Mouse (Mus musculus): ENCODE data around the gene Vipr2. TPM values are rescaled to one million over a fixed set of nuclear protein-coding genes. Genes with fewer than 3 reads are reported as not detected.
A peak's percentile ranks its signal among the peaks of the same experiment; 100 is the strongest.

The Vipr2 gene
- polyA plus RNA-seq, 1 experiment = 0.31 TPM

DNA sequence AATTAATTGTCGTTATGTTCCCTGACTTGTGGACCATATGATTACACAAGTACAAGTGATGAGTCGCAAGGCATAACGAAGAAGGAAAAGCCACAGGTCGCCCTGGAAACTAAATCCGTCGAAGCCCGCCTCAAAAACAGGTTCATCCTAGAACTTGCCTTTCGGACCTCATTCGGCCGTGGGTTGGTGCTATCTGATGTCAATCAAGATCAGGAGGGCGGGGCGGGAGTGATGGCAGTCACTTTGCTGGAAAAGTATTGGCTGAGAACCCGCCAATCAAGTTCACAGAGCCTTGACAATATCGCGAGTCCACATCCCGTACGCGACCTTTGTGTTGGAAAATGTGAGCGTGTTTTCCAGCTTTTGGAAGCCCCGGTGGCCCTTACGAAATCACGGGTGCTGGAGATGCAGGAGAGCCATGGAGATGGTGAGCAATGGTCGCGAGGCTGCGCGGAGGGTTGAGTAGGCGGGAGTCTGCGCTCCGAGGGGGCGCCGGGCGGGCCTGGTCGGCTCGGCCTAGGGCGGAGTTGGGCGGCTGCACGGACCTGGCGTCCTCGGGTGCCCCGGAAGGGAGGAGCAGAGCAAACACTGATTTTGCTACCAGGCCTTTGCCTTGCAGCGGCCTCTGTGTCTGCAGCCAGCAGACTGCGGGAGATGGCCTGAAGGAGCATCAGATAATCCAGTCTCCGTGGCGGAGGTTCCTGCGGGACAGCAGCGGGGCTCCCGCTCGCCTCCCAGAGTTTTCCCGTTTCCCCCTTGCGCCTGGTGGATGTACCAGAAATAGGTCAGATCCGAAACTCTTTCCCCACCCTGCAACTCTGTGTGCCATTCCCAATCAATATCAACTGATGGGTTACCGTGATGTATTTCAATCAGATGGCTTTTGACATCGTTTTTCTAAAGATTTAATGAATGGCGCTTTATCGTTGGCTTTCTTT, 29.8 kb upstream of the Vipr2 start, which contains the start of gene Zfp386:
Zfp386 (plus strand) TSS at position 285 of the 938 bp plus-strand sequence.
- H3K36me3 ChIP-seq (ENCODE audit: control insufficient read depth, insufficient read depth) = no peaks in the 10 kb centered on the region
- H3K27me3 ChIP-seq (ENCODE audit: control insufficient read depth, insufficient read depth, insufficient read length) = no peaks in the 10 kb centered on the region
- peaks cover 47% of the 10 kb centered on the region for H3K79me2 ChIP-seq (ENCODE audit: control insufficient read depth, insufficient read depth)
- peak within 1 kb of the TSS; percentile 98 for H3K4me2 ChIP-seq (ENCODE audit: low read depth)
- no peak for TF ChIP-seq USF1 (IDR thresholded peaks at IDR 0.05; ENCODE audit: low read depth)
- TF ChIP-seq CEBPB (IDR thresholded peaks at IDR 0.05; ENCODE audit: insufficient read depth, poor library complexity, severe bottlenecking) = 0 out of 2 replicates have a peak, but pooled peaks have one; percentile 12
- peak; percentile 69 for TF ChIP-seq POLR2A (IDR thresholded peaks at IDR 0.05; ENCODE audit: insufficient read length, low read depth)
- no peak for TF ChIP-seq TCF12 (IDR thresholded peaks at IDR 0.05; ENCODE audit: insufficient read depth, poor library complexity, severe bottlenecking)
- TF ChIP-seq MYOG (IDR thresholded peaks at IDR 0.05; ENCODE audit: control insufficient read depth in 1 of 3, insufficient read depth in 1 of 3, insufficient read length in 2 of 3, low read depth in 2 of 3) = peak in 1 of 3 experiments; percentile 23
- peak; percentile 73 for TF ChIP-seq POLR2AphosphoS2 (IDR thresholded peaks at IDR 0.05; ENCODE audit: insufficient read length, low read depth)
- TF ChIP-seq SRF (IDR thresholded peaks at IDR 0.05; ENCODE audit: control insufficient read depth, insufficient read length, low read depth) = no peak
- TF ChIP-seq MYOD1 (IDR thresholded peaks at IDR 0.05; ENCODE audit: control insufficient read depth in 1 of 3, insufficient read length in 2 of 3, low read depth in 2 of 3) = no peak
- peak; percentile 13 for TF ChIP-seq MAX (IDR thresholded peaks at IDR 0.05; ENCODE audit: low read depth)
- peak; percentile 17 for TF ChIP-seq E2F4 (IDR thresholded peaks at IDR 0.05; ENCODE audit: insufficient read depth)
- TF ChIP-seq REST (IDR thresholded peaks at IDR 0.05; ENCODE audit: insufficient read depth, insufficient read length) = no peak
- H3ac ChIP-seq (ENCODE audit: control insufficient read depth, insufficient read length) = peak within 1 kb of the TSS; percentile 96
- H3K4me3 ChIP-seq = peak within 1 kb of the TSS; percentile 70

DNA sequence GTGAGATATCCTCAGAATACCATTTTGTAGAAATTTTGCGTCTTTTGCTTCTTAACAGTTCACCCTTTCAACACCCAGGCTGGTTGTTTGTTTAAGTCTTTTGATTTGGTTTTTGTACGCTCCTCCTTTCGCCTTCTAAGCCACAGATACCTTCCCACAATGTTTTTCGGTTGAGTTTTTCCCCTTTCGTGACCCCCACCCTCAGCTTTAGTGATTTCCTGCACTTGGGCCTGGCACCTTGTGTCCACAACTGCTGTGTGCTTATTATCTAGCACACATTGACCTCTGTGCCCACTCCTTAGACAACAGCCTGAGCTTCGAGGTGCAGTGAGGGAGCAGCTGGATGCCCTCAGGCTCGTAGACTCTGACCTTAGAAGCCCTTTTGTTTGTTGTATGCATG, 28.8 kb upstream of the Vipr2 start:
- TF ChIP-seq TCF3 (IDR thresholded peaks at IDR 0.05; ENCODE audit: insufficient read length, low read depth) (no peak), MYOG (IDR thresholded peaks at IDR 0.05; ENCODE audit: control insufficient read depth in 1 of 3, insufficient read depth in 1 of 3, insufficient read length in 2 of 3, low read depth in 2 of 3) (peak in 1 of 3 experiments; percentile 49)
- H3ac ChIP-seq (ENCODE audit: control insufficient read depth, insufficient read length) = no peak overlapping the region

DNA sequence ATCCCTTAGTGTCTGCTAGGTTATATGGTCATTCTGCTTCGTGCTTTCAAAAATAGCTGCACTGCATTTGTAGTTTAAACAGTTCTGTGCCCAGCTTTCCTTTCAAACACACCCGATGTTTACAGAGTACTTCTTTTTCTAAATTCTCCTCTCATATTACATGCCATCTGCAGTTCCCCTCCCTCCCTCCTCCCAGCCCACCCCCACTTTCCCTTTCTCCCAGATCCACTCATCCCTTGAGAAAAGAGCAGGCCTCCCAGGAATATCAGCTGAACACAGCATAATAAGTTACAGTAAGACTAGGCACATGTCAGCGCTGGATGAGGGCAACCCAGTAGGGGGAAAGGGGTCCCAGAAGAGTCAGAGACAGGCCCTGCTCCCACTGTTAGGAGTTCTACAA, 28.3 kb upstream of the Vipr2 start:
- H3K4me3 ChIP-seq = peak overlapping the region; percentile 70
- H3K27me3 ChIP-seq (ENCODE audit: control insufficient read depth, insufficient read depth, insufficient read length) = no peaks in the 10 kb centered on the region
- H3K4me2 ChIP-seq (ENCODE audit: low read depth) = peak overlapping the region; percentile 98
- TF ChIP-seq TCF12 (IDR thresholded peaks at IDR 0.05; ENCODE audit: insufficient read depth, poor library complexity, severe bottlenecking) (no peak), MYOD1 (IDR thresholded peaks at IDR 0.05; ENCODE audit: control insufficient read depth in 1 of 3, insufficient read length in 2 of 3, low read depth in 2 of 3) (no peak), TCF3 (IDR thresholded peaks at IDR 0.05; ENCODE audit: insufficient read length, low read depth) (no peak)
- peaks cover 3% of the 10 kb centered on the region for H3K36me3 ChIP-seq (ENCODE audit: control insufficient read depth, insufficient read depth)
- no peak overlapping the region for H3ac ChIP-seq (ENCODE audit: control insufficient read depth, insufficient read length)
- peaks cover 59% of the 10 kb centered on the region for H3K79me2 ChIP-seq (ENCODE audit: control insufficient read depth, insufficient read depth)

More for the DNA sequence above, 28.8 kb upstream of the Vipr2 start:
- peak overlapping the region; percentile 98 for H3K4me2 ChIP-seq (ENCODE audit: low read depth)
- H3K27me3 ChIP-seq (ENCODE audit: control insufficient read depth, insufficient read depth, insufficient read length) = no peaks in the 10 kb centered on the region
- H3K79me2 ChIP-seq (ENCODE audit: control insufficient read depth, insufficient read depth) = peaks cover 55% of the 10 kb centered on the region
- peak overlapping the region; percentile 70 for H3K4me3 ChIP-seq
- H3K36me3 ChIP-seq (ENCODE audit: control insufficient read depth, insufficient read depth) = no peaks in the 10 kb centered on the region

DNA sequence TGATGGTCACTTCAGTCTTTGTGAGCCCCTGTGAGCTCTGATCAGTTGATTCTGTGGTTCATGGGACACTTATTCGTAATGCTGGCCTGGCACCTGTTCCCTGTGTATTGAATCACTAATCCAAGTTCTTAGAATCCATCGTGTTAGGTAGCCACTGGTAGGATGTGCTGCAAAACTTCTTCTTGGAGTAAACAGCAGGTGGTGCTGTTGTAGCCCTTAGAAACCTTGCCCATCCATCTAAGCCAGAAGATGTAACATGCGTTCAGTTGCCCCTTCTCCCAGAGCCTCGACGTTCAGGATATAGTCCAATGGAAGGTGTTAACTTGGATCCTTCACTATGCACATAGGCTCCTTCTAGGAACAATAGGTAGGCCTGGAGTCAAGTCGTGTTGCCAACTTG, 27.8 kb upstream of the Vipr2 start:
- peaks cover 64% of the 10 kb centered on the region for H3K79me2 ChIP-seq (ENCODE audit: control insufficient read depth, insufficient read depth)
- H3K36me3 ChIP-seq (ENCODE audit: control insufficient read depth, insufficient read depth) = peaks cover 7% of the 10 kb centered on the region
- H3K4me2 ChIP-seq (ENCODE audit: low read depth) = peak overlapping the region; percentile 98
- H3K4me3 ChIP-seq = no peak overlapping the region
- H3ac ChIP-seq (ENCODE audit: control insufficient read depth, insufficient read length) = no peak overlapping the region
- TF ChIP-seq USF1 (IDR thresholded peaks at IDR 0.05; ENCODE audit: low read depth) (no peak), POLR2AphosphoS2 (IDR thresholded peaks at IDR 0.05; ENCODE audit: insufficient read length, low read depth) (no peak), MYOD1 (IDR thresholded peaks at IDR 0.05; ENCODE audit: control insufficient read depth in 1 of 3, insufficient read length in 2 of 3, low read depth in 2 of 3) (no peak), MAX (IDR thresholded peaks at IDR 0.05; ENCODE audit: low read depth) (no peak), SRF (IDR thresholded peaks at IDR 0.05; ENCODE audit: control insufficient read depth, insufficient read length, low read depth) (no peak), CEBPB (IDR thresholded peaks at IDR 0.05; ENCODE audit: insufficient read depth, poor library complexity, severe bottlenecking) (no peak), MYOG (IDR thresholded peaks at IDR 0.05; ENCODE audit: control insufficient read depth in 1 of 3, insufficient read depth in 1 of 3, insufficient read length in 2 of 3, low read depth in 2 of 3) (no peak), POLR2A (IDR thresholded peaks at IDR 0.05; ENCODE audit: insufficient read length, low read depth) (no peak), TCF12 (IDR thresholded peaks at IDR 0.05; ENCODE audit: insufficient read depth, poor library complexity, severe bottlenecking) (no peak), REST (IDR thresholded peaks at IDR 0.05; ENCODE audit: insufficient read depth, insufficient read length) (no peak), E2F4 (IDR thresholded peaks at IDR 0.05; ENCODE audit: insufficient read depth) (no peak), TCF3 (IDR thresholded peaks at IDR 0.05; ENCODE audit: insufficient read length, low read depth) (no peak)
- no peaks in the 10 kb centered on the region for H3K27me3 ChIP-seq (ENCODE audit: control insufficient read depth, insufficient read depth, insufficient read length)

DNA sequence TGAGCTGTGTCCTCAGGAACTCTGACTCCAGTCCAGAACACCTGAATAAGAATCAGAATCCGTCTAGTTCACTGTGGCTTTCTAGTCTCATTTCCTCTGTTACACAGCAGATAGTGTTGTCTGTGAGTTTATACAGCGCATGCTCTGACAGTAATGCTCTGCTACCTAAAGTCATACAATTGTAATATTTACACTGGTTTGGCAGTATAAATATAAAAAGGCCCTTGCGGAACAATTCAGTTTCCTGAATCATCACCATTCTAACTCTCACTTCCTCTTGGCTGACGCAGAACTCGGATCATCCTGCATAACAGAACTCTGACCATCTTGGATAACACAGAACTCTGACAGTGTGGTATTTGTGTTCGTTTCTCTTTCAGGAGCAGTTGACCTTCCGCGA, 23.2 kb upstream of the Vipr2 start:
- Histone ChIP-seq H3ac (ENCODE audit: control insufficient read depth, insufficient read length) (no peak overlapping the region), H3K79me2 (ENCODE audit: control insufficient read depth, insufficient read depth) (peaks cover 54% of the 10 kb centered on the region), H3K27me3 (ENCODE audit: control insufficient read depth, insufficient read depth, insufficient read length) (no peaks in the 10 kb centered on the region), H3K4me3 (no peak overlapping the region), H3K4me2 (ENCODE audit: low read depth) (no peak overlapping the region), H3K36me3 (ENCODE audit: control insufficient read depth, insufficient read depth) (peaks cover 49% of the 10 kb centered on the region)
- TF ChIP-seq TCF12 (IDR thresholded peaks at IDR 0.05; ENCODE audit: insufficient read depth, poor library complexity, severe bottlenecking) = no peak
- TF ChIP-seq POLR2A (IDR thresholded peaks at IDR 0.05; ENCODE audit: insufficient read length, low read depth) = no peak
- no peak for TF ChIP-seq MYOG (IDR thresholded peaks at IDR 0.05; ENCODE audit: control insufficient read depth in 1 of 3, insufficient read depth in 1 of 3, insufficient read length in 2 of 3, low read depth in 2 of 3)
- no peak for TF ChIP-seq SRF (IDR thresholded peaks at IDR 0.05; ENCODE audit: control insufficient read depth, insufficient read length, low read depth)

All from myocyte (in vitro differentiated cells).